ENCODE assay signal across 25 mouse cellular contexts in the genomic region with DNA sequence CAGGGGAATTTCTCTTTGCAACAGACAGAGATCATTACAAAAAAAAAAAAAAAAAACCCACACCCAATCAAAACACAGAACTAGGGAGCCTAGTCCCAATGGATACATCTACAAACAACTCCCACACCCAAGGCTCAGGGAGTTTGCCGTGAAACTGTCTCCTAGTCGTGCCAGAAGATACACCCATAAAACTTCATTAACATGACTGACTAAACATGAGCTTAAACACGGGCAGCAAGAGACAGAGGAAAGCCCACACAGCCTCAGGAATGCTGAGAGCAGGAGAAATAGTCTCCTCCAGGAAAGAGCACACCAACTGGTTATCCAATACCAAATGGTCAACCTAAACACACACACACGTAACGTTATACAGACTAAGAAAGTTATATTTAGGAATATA. TPM values are rescaled to one million over a fixed set of nuclear protein-coding genes. Genes with fewer than 3 reads are reported as not detected.
A peak's percentile ranks its signal among the peaks of the same experiment; 100 is the strongest.
DNase-seq lines count a peak whose midpoint lies in the region; ATAC-seq and TF ChIP-seq lines count a peak whose summit lies in the region.
"Had no signal": no experiment of that assay in that cellular context is flagged by ENCODE, and none has a peak within 500 bp of the region (broad histone marks: within the 10 kb centered on the region; RNA-seq: fewer than 3 reads in every experiment).

No protein-coding gene starts in this region.

- 21% methylated on average over 5 of the region's 5 CpGs for WGBS in kidney, postnatal 0 days
- WGBS in kidney, embryonic 16.5 days: 29% methylated on average over 5 of the region's 5 CpGs

- no peak overlapping the region for H3K9ac ChIP-seq in kidney, postnatal 0 days (ENCODE audit: low read depth, low read length)
- H3K9ac ChIP-seq in kidney, embryonic 16.5 days (replicated peaks; ENCODE audit: low read length): no peak overlapping the region
- H3K9ac ChIP-seq: embryonic facial prominence, embryonic 13.5 days; embryonic facial prominence, embryonic 15.5 days; forebrain, embryonic 12.5 days had no signal

- H3K36me3 ChIP-seq in kidney, postnatal 0 days (ENCODE audit: insufficient read depth, low read length): no peaks in the 10 kb centered on the region
- H3K36me3 ChIP-seq in kidney, embryonic 16.5 days (ENCODE audit: insufficient read depth, low read length): no peaks in the 10 kb centered on the region
- H3K36me3 ChIP-seq: embryonic facial prominence, embryonic 13.5 days; embryonic facial prominence, embryonic 15.5 days; forebrain, embryonic 10.5 days; forebrain, embryonic 12.5 days had no signal

- no peaks in the 10 kb centered on the region for H3K4me1 ChIP-seq in kidney, postnatal 0 days (replicated peaks; ENCODE audit: insufficient read depth, low read length)
- H3K4me1 ChIP-seq in kidney, embryonic 16.5 days (ENCODE audit: insufficient read depth, low read length): no peaks in the 10 kb centered on the region
- H3K4me1 ChIP-seq: embryonic facial prominence, embryonic 13.5 days; embryonic facial prominence, embryonic 15.5 days; forebrain, embryonic 10.5 days; forebrain, embryonic 12.5 days had no signal

- DNase-seq in frontal cortex, postnatal 36 days (ENCODE audit: low spot score in 2 of 2): no peak
- DNase-seq in kidney, postnatal 0 days (ENCODE audit: low spot score): peak; percentile 61
- DNase-seq in testis, postnatal 14 days (ENCODE audit: low spot score): no peak
- DNase-seq: adrenal gland, adult 8-10 months; adrenal gland, postnatal 14 days; adrenal gland, postnatal 36 days; B cell, adult 2 months; cerebellum, adult 11 months; cerebellum, adult 18-20 months; cerebellum, adult 8-10 months; cerebellum, adult 9-11 months; cerebellum, postnatal 14 days; cerebellum, postnatal 36 days; embryo, embryonic 11 days had no signal

- H3K27me3 ChIP-seq in kidney, postnatal 0 days (ENCODE audit: insufficient read depth, low read length): no peaks in the 10 kb centered on the region
- H3K27me3 ChIP-seq in kidney, embryonic 16.5 days (ENCODE audit: insufficient read depth, low read length): no peaks in the 10 kb centered on the region
- H3K27me3 ChIP-seq: CH12.LX; embryonic facial prominence, embryonic 13.5 days; embryonic facial prominence, embryonic 15.5 days; forebrain, embryonic 12.5 days had no signal

- H3K4me3 ChIP-seq in kidney, postnatal 0 days (replicated peaks; ENCODE audit: low read depth, low read length): no peak overlapping the region
- no peak overlapping the region for H3K4me3 ChIP-seq in kidney, embryonic 16.5 days (ENCODE audit: low read length)
- H3K4me3 ChIP-seq: embryonic facial prominence, embryonic 13.5 days; embryonic facial prominence, embryonic 15.5 days; erythroblast, embryonic 14.5 days; forebrain, embryonic 10.5 days; forebrain, embryonic 12.5 days had no signal

- no peak overlapping the region for H3K4me2 ChIP-seq in kidney, postnatal 0 days (ENCODE audit: low read length)
- no peak overlapping the region for H3K4me2 ChIP-seq in kidney, embryonic 16.5 days (replicated peaks; ENCODE audit: low read depth, low read length)
- H3K4me2 ChIP-seq: embryonic facial prominence, embryonic 13.5 days; embryonic facial prominence, embryonic 15.5 days; forebrain, embryonic 12.5 days had no signal

- H3K9me3 ChIP-seq in kidney, postnatal 0 days (replicated peaks; ENCODE audit: low read length): no peaks in the 10 kb centered on the region
- no peaks in the 10 kb centered on the region for H3K9me3 ChIP-seq in kidney, embryonic 16.5 days (ENCODE audit: low read length)
- H3K9me3 ChIP-seq: embryonic facial prominence, embryonic 15.5 days; forebrain, embryonic 10.5 days; forebrain, embryonic 12.5 days had no signal

- no peak for TF ChIP-seq CTCF in kidney, postnatal 0 days (IDR thresholded peaks at IDR 0.05; ENCODE audit: low read depth)

- peak; percentile 79 for ATAC-seq in frontal cortex, adult (ENCODE audit: low TSS enrichment)
- no peak for ATAC-seq in kidney, postnatal 0 days (replicated peaks; ENCODE audit: low FRiP score, low read depth)
- no peak for ATAC-seq in kidney, embryonic 16.5 days (ENCODE audit: low FRiP score, low TSS enrichment)
- ATAC-seq: CD4-positive, CD25-positive, alpha-beta regulatory T cell, adult 4 months; forebrain, embryonic 14.5 days; forebrain, embryonic 16.5 days had no signal

- no peak overlapping the region for H3K27ac ChIP-seq in kidney, postnatal 0 days
- H3K27ac ChIP-seq in kidney, embryonic 16.5 days (ENCODE audit: low read length): no peak overlapping the region
- H3K27ac ChIP-seq: embryonic facial prominence, embryonic 13.5 days; embryonic facial prominence, embryonic 15.5 days; forebrain, embryonic 10.5 days; forebrain, embryonic 12.5 days had no signal

RNA-seq across cellular contexts. Expression of a gene that starts 36.4 kb away (rescaled TPM):
- 53.4 and 57.3 TPM in 2 replicates for polyA plus RNA-seq in kidney, postnatal 0 days (2015; fragmentation: Nextera tagmentation; extraction: Ambion mirVana)
- 57.8 and 57.9 TPM in 2 replicates for polyA plus RNA-seq in kidney, embryonic 16.5 days (2015; fragmentation: Nextera tagmentation; extraction: Ambion mirVana)

RNA-seq across cellular contexts. Expression of a gene that starts 55.5 kb away (rescaled TPM):
- polyA plus RNA-seq in kidney, postnatal 0 days (2015; fragmentation: Nextera tagmentation; extraction: Ambion mirVana): 31.7 and 34.2 TPM in 2 replicates
- polyA plus RNA-seq in kidney, embryonic 16.5 days (2015; fragmentation: Nextera tagmentation; extraction: Ambion mirVana): 48.2 and 51.4 TPM in 2 replicates
